Mouse (Mus musculus): Measurements from ENCODE around the gene Sema3a.

DNA sequence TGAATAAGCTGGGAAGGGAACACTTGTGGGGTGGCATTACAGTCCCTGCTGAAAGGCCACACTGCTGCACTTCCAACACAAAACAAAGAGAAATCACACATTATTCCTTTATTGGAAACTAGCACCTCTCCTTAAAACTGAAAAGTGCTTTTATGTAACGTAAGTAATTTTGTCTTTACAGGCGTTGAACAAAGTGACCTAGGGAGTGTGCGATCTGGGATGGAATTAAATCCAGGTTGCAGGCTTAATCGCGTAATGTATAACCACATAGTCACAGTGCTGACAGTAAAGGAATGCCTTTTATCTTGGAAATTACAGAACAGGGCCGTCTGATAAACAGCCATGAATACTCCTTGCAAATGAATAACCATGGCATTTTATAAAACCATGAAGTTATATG, 74.5 kb downstream of the Sema3a start:
- TF ChIP-seq CHD2 (IDR thresholded peaks at IDR 0.05; ENCODE audit: low read depth, low read length) (no peak), ZC3H11A (IDR thresholded peaks at IDR 0.05; ENCODE audit: borderline replicate concordance, low read depth, low read length) (no peak), HCFC1 (IDR thresholded peaks at IDR 0.05; ENCODE audit: borderline replicate concordance, insufficient read depth, low read length) (no peak)

Measured in ES-E14 (cell line).